26 mouse cellular contexts compared by ENCODE assay signal in the genomic region with DNA sequence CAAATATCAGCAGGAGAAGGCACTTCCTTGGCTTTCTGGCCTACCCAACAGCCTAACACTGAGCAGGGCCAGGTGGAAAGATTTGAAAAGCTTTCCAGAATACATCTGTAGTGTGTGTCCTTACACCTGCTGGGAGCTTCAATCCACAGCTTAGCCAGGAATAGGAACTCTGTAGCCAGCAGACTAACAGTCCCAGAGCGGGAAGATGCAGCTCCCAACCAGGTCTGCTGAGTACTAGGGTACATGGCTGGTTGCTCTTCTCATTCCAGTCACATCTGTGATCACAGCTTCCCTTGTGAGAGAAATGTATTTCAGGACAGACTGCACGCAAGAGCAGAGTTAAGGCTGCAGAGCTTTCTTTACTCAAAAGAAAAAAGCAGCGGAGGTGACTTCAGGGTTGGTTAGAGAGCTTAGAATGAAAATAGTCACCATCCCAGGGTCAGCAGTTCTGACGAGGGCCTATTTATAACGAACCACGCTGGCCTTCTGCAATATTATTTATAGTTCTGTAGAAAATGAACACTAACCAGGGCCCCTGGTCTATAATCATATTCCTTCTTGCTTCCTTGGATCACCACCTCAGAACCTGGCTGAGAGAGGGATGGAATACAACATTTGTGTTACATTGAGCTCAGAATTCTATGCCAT.
DNase-seq lines count a peak whose midpoint lies in the region; ATAC-seq and TF ChIP-seq lines count a peak whose summit lies in the region.
"Had no signal": no experiment of that assay in that cellular context is flagged by ENCODE, and none has a peak within 500 bp of the region (broad histone marks: within the 10 kb centered on the region; RNA-seq: fewer than 3 reads in every experiment).

No protein-coding gene starts in this region.

- intact Hi-C loops in gastrocnemius, adult 2 months (cut with DNase I), result no loop called here
- intact Hi-C loops in gastrocnemius, postnatal 14 days (cut with DNase I; ENCODE audit: low total_unique reads), result no loop called here

- H3K4me3 ChIP-seq in gastrocnemius, adult 2 months, result peak overlapping the region; percentile 34
- no peak overlapping the region for H3K4me3 ChIP-seq in limb, embryonic 15.5 days
- H3K4me3 ChIP-seq in limb, embryonic 10.5 days, result no peak overlapping the region
- H3K4me3 ChIP-seq in heart, embryonic 14.5 days (ENCODE audit: control insufficient read depth in 1 of 2, insufficient read depth in 1 of 2, low read depth in 1 of 2, low read length in 2 of 2), result no peak overlapping the region
- no peak overlapping the region for H3K4me3 ChIP-seq in midbrain, embryonic 13.5 days (replicated peaks)
- H3K4me3 ChIP-seq: embryonic facial prominence, embryonic 13.5 days; erythroblast, embryonic 14.5 days; limb, embryonic 12.5 days had no signal

- no peaks in the 10 kb centered on the region for H3K36me3 ChIP-seq in limb, embryonic 15.5 days
- H3K36me3 ChIP-seq in limb, embryonic 10.5 days, result 0 out of 2 replicates have a peak, but pooled peaks cover 3% of the 10 kb centered on the region
- no peaks in the 10 kb centered on the region for H3K36me3 ChIP-seq in heart, embryonic 14.5 days (ENCODE audit: control insufficient read depth, insufficient read depth, low read length)
- no peaks in the 10 kb centered on the region for H3K36me3 ChIP-seq in midbrain, embryonic 13.5 days
- H3K36me3 ChIP-seq: embryonic facial prominence, embryonic 13.5 days; limb, embryonic 12.5 days had no signal

- ATAC-seq in limb, embryonic 15.5 days (ENCODE audit: insufficient number of reproducible peaks, low FRiP score, low TSS enrichment, low read depth), result no peak
- ATAC-seq in heart, embryonic 14.5 days (ENCODE audit: insufficient number of reproducible peaks, insufficient read depth, low FRiP score, low read depth), result peak; percentile 59; the same call in 1 of the 2 replicates
- ATAC-seq in midbrain, embryonic 13.5 days, result no peak
- ATAC-seq: forebrain, embryonic 16.5 days; intestine, postnatal 0 days; liver, postnatal 0 days; lung, postnatal 0 days; Patski had no signal

- H3K27ac ChIP-seq in gastrocnemius, adult 2 months, result peak overlapping the region; percentile 90
- 0 out of 2 replicates have a peak overlapping the region, but pooled peaks have one; percentile 33 for H3K27ac ChIP-seq in limb, embryonic 15.5 days
- H3K27ac ChIP-seq in limb, embryonic 10.5 days, result no peak overlapping the region
- H3K27ac ChIP-seq in heart, embryonic 14.5 days (replicated peaks in 1 of 2; ENCODE audit: control insufficient read depth in 1 of 2, insufficient read depth in 1 of 2, low read depth in 2 of 2, low read length in 2 of 2), result peak overlapping the region; percentile 94 to 96
- H3K27ac ChIP-seq in midbrain, embryonic 13.5 days, result no peak overlapping the region
- H3K27ac ChIP-seq: embryonic facial prominence, embryonic 13.5 days; hindbrain, embryonic 14.5 days; limb, embryonic 12.5 days; macrophage had no signal

- TF ChIP-seq CTCF in gastrocnemius, adult 2 months (IDR thresholded peaks at IDR 0.05), result no peak

- H3K9ac ChIP-seq in limb, embryonic 15.5 days, result no peak overlapping the region
- H3K9ac ChIP-seq in heart, embryonic 14.5 days (ENCODE audit: low read length), result peak overlapping the region; percentile 59
- no peak overlapping the region for H3K9ac ChIP-seq in midbrain, embryonic 13.5 days (replicated peaks)
- H3K9ac ChIP-seq: embryonic facial prominence, embryonic 13.5 days; hindbrain, embryonic 14.5 days; limb, embryonic 12.5 days; liver, postnatal 0 days had no signal

- DNase-seq in gastrocnemius, adult 2 months, result peak; percentile 36
- DNase-seq in gastrocnemius, postnatal 14 days, result no peak
- DNase-seq in limb, embryonic 10.5 days (ENCODE audit: low spot score), result no peak
- DNase-seq in skeletal muscle tissue, adult 2 months (ENCODE audit: low read depth, low spot score), result peak; percentile 44
- DNase-seq in spleen, postnatal 36 days (ENCODE audit: low spot score in 2 of 2), result no peak
- DNase-seq: adrenal gland, postnatal 14 days; cerebellum, adult 11-12 months; cerebellum, adult 9-11 months; kidney, postnatal 25 days; liver, postnatal 0 days; midbrain, embryonic 14.5 days; thymus, adult 18-20 months; thymus, postnatal 36 days had no signal

- no peaks in the 10 kb centered on the region for H3K4me1 ChIP-seq in limb, embryonic 15.5 days
- peaks cover 13% of the 10 kb centered on the region; the same call in 1 of the 2 replicates for H3K4me1 ChIP-seq in limb, embryonic 10.5 days
- peaks cover 3 to 14% of the 10 kb centered on the region in 2 experiments; a peak in 3 of 4 replicates for H3K4me1 ChIP-seq in heart, embryonic 14.5 days (ENCODE audit: control insufficient read depth in 2 of 2, insufficient read depth in 2 of 2, low read length in 2 of 2)
- no peaks in the 10 kb centered on the region for H3K4me1 ChIP-seq in midbrain, embryonic 13.5 days (replicated peaks)
- H3K4me1 ChIP-seq: embryonic facial prominence, embryonic 13.5 days; limb, embryonic 12.5 days had no signal

- H3K9me3 ChIP-seq in limb, embryonic 15.5 days, result no peaks in the 10 kb centered on the region
- H3K9me3 ChIP-seq in limb, embryonic 10.5 days (replicated peaks), result no peaks in the 10 kb centered on the region
- H3K9me3 ChIP-seq in heart, embryonic 14.5 days (ENCODE audit: control insufficient read depth, low read length), result no peaks in the 10 kb centered on the region
- H3K9me3 ChIP-seq in midbrain, embryonic 13.5 days, result no peaks in the 10 kb centered on the region
- H3K9me3 ChIP-seq: embryonic facial prominence, embryonic 13.5 days; limb, embryonic 12.5 days had no signal

- no peaks in the 10 kb centered on the region for H3K27me3 ChIP-seq in limb, embryonic 15.5 days
- no peaks in the 10 kb centered on the region for H3K27me3 ChIP-seq in limb, embryonic 10.5 days (ENCODE audit: low read depth, poor library complexity, severe bottlenecking)
- H3K27me3 ChIP-seq in heart, embryonic 14.5 days (ENCODE audit: control insufficient read depth, insufficient read depth, low read length), result no peaks in the 10 kb centered on the region
- H3K27me3 ChIP-seq in midbrain, embryonic 13.5 days, result no peaks in the 10 kb centered on the region
- H3K27me3 ChIP-seq: embryonic facial prominence, embryonic 13.5 days; limb, embryonic 12.5 days; Patski had no signal

- WGBS in limb, embryonic 15.5 days, result 86% methylated on average over 6 of the region's 6 CpGs
- 94% methylated on average over 6 of the region's 6 CpGs for WGBS in limb, embryonic 10.5 days
- 48% methylated on average over 6 of the region's 6 CpGs for WGBS in heart, embryonic 14.5 days
- WGBS in midbrain, embryonic 13.5 days, result 91% methylated on average over 6 of the region's 6 CpGs

- no peak overlapping the region for H3K4me2 ChIP-seq in limb, embryonic 15.5 days
- H3K4me2 ChIP-seq in heart, embryonic 14.5 days (ENCODE audit: low read length), result no peak overlapping the region
- no peak overlapping the region for H3K4me2 ChIP-seq in midbrain, embryonic 13.5 days (replicated peaks)
- H3K4me2 ChIP-seq: embryonic facial prominence, embryonic 13.5 days; hindbrain, embryonic 14.5 days; limb, embryonic 12.5 days; liver, embryonic 11.5 days had no signal

Comparison
In these comparisons a context has a peak if more than half of its experiments do, and no peak if none do; other contexts are left out.
1. DNase-seq: peak in gastrocnemius, adult 2 months (single experiment) and skeletal muscle tissue, adult 2 months (single experiment); none in gastrocnemius, postnatal 14 days (single experiment), limb, embryonic 10.5 days (single experiment) and spleen, postnatal 36 days (0 of 2).
2. H3K27ac ChIP-seq: peak in gastrocnemius, adult 2 months (single experiment), limb, embryonic 15.5 days (single experiment) and heart, embryonic 14.5 days (2 of 2); none in limb, embryonic 10.5 days (single experiment) and midbrain, embryonic 13.5 days (single experiment).